Mouse (Mus musculus) bone marrow macrophage, adult 2 months (primary cell): Measurements from ENCODE around the gene Dst. TPM values are rescaled to one million over a fixed set of nuclear protein-coding genes. Genes with fewer than 3 reads are reported as not detected.

Source experiments
- H3K27ac ChIP-seq: 2 replicates; pipeline ENCODE4 v1.5.1; 2012; ENCODE audit warnings: low read depth, low read length; ENCODE audit not compliant: insufficient read depth
- H3K4me1 ChIP-seq: 2 replicates; pipeline ENCODE4 v1.6.1; 2012; ENCODE audit warnings: low read length; ENCODE audit not compliant: control insufficient read depth, insufficient read depth
- H3K4me3 ChIP-seq: 2 replicates; pipeline ENCODE4 v1.5.1; 2012; ENCODE audit warnings: mild to moderate bottlenecking, low read length, moderate library complexity; ENCODE audit not compliant: insufficient read depth
- CTCF ChIP-seq: IDR thresholded peaks from 2 replicates; pipeline ENCODE4 v1.5.1; 2012; ENCODE audit warnings: low read depth, mild to moderate bottlenecking, low read length, moderate library complexity
- POLR2A ChIP-seq: IDR thresholded peaks from 2 replicates; pipeline ENCODE4 v1.6.1; 2012; ENCODE audit warnings: mild to moderate bottlenecking, low read depth, low read length, borderline replicate concordance
- polyA plus RNA-seq: library from polyadenylated mRNA; stranded (reverse); fragments of >200 nt; gene quantifications from 2 replicates; pipeline ENCODE4 v1.2.4, GENCODE M21; 2012; ENCODE audit not compliant: missing spikeins, insufficient read depth, insufficient read length

Gene Dst
- polyA plus RNA-seq, 1 experiment: 8.5 TPM

DNA sequence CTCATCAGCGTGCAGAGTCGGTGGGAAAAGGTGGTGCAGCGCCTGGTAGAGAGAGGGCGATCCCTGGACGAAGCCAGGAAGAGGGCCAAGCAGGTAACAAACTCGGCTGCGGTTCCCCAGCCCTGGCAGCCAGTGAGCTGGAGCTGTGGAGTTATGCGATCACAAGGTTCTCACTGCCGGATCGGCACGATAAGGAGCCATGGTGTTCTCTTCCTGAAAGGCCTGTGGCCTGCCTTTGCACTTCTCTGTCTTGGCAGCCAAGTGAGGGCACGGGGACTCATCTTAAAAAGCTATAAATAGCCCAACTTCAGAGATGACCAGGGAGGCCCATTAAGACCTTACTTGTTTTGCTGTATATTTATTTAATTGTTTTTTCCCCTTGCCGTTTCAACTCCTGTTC, 367.8 kb downstream of the Dst start:
- no peak overlapping the region for H3K4me3 ChIP-seq
- TF ChIP-seq POLR2A (no peak), CTCF (no peak)

DNA sequence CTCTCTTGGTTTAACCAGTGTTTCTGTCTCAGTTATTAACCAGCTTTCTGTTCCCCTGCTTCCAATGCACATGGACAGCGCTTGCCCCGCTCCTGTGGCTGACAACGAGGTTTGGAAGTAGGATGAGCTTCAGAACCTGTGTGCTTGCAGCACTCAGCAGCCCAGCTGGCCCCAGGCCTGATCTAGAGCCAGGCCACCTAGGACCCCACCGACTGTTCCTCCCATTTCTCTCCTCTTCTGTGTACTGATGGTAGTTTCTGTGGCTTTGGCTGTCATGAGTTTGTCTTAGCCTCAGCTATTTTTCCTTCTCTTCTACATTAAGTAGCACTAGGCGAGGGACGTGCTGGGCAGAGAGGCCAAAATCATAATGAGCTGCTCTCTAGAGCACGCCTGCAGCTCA, 368.7 kb downstream of the Dst start:
- TF ChIP-seq POLR2A: no peak
- TF ChIP-seq CTCF: no peak
- Histone ChIP-seq H3K4me3 (no peak overlapping the region), H3K27ac (no peak overlapping the region), H3K4me1 (no peaks in the 10 kb centered on the region)

More for the DNA sequence above, 367.8 kb downstream of the Dst start:
- no peaks in the 10 kb centered on the region for H3K4me1 ChIP-seq
- no peak overlapping the region for H3K27ac ChIP-seq

GRCm38 (mm10) chr1:34277259-34277658, 369.2 kb downstream of the Dst start:
- H3K4me1 ChIP-seq: no peaks in the 10 kb centered on the region
- H3K4me3 ChIP-seq: no peak overlapping the region
- H3K27ac ChIP-seq: no peak overlapping the region
- TF ChIP-seq POLR2A (no peak), CTCF (no peak)

DNA sequence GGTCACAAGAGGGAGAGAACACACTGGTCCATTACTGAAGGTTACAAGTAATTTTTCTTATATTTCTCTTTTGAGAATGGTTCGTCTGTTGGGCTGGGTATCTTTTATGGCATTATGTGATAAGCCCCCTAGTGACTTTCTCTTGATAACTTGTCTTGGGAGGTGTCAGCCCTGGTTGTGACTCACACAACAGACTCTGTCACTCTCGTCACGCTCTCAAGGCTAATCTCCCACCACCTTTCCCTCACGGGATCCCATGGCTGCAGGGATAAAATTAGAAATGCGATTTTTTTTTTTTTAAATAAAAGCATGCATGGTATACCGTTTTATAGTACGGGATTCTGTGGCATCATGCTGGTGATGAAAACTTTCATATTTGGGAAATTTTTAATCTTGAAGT, 375.5 kb downstream of the Dst start:
- TF ChIP-seq CTCF: no peak
- no peak for TF ChIP-seq POLR2A
- no peak overlapping the region for H3K4me3 ChIP-seq
- H3K4me1 ChIP-seq: no peaks in the 10 kb centered on the region
- H3K27ac ChIP-seq: no peak overlapping the region

GRCm38 (mm10) chr1:34284979-34285378, 377.0 kb downstream of the Dst start:
- TF ChIP-seq CTCF (no peak), POLR2A (no peak)
- no peaks in the 10 kb centered on the region for H3K4me1 ChIP-seq
- no peak overlapping the region for H3K27ac ChIP-seq
- H3K4me3 ChIP-seq: no peak overlapping the region

- Histone ChIP-seq H3K4me1 (no peaks in the 10 kb centered on the region), H3K4me3 (no peak overlapping the region), H3K27ac (no peak overlapping the region)
- TF ChIP-seq POLR2A: no peak
- TF ChIP-seq CTCF: no peak
These were observed 379.7 kb downstream of the Dst start for GRCm38 (mm10) chr1:34287731-34288130.

DNA sequence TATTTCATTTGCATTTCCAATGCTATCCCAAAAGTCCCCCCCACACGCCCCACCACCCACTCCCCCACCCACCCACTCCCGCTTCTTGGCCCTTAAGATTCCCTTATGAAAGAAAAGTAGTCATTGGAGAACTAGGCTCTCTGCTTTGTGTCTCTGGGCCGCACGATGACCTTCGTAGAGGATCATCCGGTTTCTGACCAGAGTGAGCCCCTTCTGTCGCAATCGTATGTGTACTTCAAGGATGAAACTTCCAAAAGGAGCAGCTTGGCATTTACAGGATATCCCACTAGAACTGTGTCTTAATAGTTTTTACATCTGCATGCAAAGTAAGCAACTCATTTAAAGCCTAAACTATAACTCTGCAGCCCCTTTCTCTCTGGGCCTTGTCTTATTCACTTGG, 380.2 kb downstream of the Dst start:
- TF ChIP-seq POLR2A (no peak), CTCF (no peak)
- no peak overlapping the region for H3K27ac ChIP-seq

GRCm38 (mm10) chr1:34288721-34289471, 380.9 kb downstream of the Dst start:
- TF ChIP-seq CTCF (no peak), POLR2A (no peak)
- H3K4me3 ChIP-seq: no peak overlapping the region
- no peak overlapping the region for H3K27ac ChIP-seq
- H3K4me1 ChIP-seq: no peaks in the 10 kb centered on the region

More for the DNA sequence above, 380.2 kb downstream of the Dst start:
- H3K4me1 ChIP-seq: no peaks in the 10 kb centered on the region
- no peak overlapping the region for H3K4me3 ChIP-seq

DNA sequence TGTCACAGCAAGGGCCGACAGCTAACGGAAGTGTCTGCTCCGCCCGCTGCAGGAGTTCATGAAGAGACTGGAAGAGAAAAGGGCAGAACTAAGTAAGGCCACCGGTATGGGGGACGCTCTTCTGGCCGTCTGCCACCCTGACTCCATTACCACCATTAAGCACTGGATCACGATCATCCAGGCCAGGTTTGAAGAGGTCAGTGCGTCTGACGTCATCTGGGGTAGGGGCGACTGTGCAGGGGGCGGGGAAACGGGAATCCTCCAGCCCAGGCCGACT, 381.4 kb downstream of the Dst start:
- TF ChIP-seq CTCF (no peak), POLR2A (no peak)
- Histone ChIP-seq H3K4me3 (no peak overlapping the region), H3K4me1 (no peaks in the 10 kb centered on the region), H3K27ac (no peak overlapping the region)

DNA sequence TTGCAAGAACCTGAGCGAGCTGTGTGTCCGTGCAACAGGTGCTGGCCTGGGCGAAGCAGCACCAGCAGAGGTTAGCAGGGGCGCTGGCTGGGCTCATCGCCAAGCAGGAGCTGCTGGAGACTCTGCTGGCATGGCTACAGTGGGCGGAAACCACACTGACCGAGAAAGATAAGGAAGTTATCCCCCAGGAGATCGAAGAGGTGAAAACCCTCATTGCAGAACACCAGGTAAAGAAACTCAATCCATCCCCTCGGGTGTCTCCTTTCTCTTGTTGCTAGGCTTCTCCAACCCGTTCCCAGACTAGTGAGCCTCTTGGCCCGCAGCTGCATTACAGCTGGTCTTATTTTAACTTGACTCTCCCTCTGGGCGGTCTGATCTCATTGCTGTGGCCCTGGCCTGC, 382.3 kb downstream of the Dst start:
- H3K27ac ChIP-seq: no peak overlapping the region
- TF ChIP-seq POLR2A (no peak), CTCF (no peak)
- H3K4me1 ChIP-seq: no peaks in the 10 kb centered on the region
- no peak overlapping the region for H3K4me3 ChIP-seq
